Mouse (Mus musculus): ENCODE measurements around the gene Pskh1. TPM values are rescaled to one million over a fixed set of nuclear protein-coding genes. Genes with fewer than 3 reads are reported as not detected.
A peak's percentile ranks its signal among the peaks of the same experiment; 100 is the strongest.

Pskh1 gene
- polyA plus RNA-seq, 1 experiment from 2014 or later = 13.4 TPM

DNA sequence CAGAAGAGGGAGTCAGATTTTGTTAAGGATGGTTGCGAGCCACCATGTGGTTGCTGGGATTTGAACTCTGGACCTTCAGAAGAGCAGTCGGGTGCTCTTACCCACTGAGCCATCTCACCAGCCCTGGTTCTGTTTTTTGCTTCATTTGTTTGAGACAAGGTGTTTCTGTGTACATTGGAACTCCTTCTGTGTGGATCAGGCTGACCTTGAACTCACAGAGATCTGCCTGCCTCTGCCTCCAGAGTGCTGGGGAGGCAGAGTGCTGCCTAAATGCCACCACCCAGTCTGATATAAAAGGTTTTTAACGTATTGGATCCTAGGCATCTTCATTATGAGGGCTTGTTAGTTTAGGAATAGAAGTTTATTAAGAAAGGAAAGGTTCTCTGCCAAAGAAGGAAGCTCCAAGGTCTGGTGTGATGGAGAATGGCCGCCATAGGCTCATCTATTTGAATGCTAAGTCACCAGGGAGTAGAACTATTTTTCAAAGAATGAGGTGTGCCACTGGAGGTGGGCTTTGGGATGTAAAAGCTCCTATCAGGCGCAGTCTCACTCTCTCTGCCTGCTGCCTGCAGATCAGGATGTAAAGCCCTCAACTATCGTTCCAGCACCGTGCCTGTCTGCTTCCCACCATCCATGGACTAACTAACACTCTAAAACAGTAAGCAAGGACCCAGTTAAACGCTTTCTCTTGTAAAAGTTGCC, 70.9 kb downstream of the Pskh1 start:
- TF ChIP-seq EP300 (optimal IDR thresholded peaks at IDR 0.05) (no peak), CTCF (IDR thresholded peaks at IDR 0.05; ENCODE audit: low read depth) (no peak)
- Histone ChIP-seq H3K4me1 (replicated peaks; ENCODE audit: control insufficient read depth, insufficient read depth) (no peaks in the 10 kb centered on the region), H3K4me2 (replicated peaks; ENCODE audit: low read depth) (no peak overlapping the region), H3K9ac (ENCODE audit: low read length) (no peak overlapping the region), H3K27me3 (ENCODE audit: control insufficient read depth, insufficient read depth, low read length) (no peaks in the 10 kb centered on the region), H3K4me3 (ENCODE audit: low read depth, low read length) (no peak overlapping the region), H3K27ac (replicated peaks) (no peak overlapping the region), H3K9me3 (ENCODE audit: control insufficient read depth, low read length) (no peaks in the 10 kb centered on the region), H3K36me3 (ENCODE audit: control insufficient read depth, insufficient read depth, low read length) (no peaks in the 10 kb centered on the region)
- no peak for DNase-seq (ENCODE audit: low spot score)
- 79% methylated on average over 8 of the region's 8 CpGs for WGBS
- no peak for ATAC-seq (ENCODE audit: low FRiP score, low TSS enrichment)

GRCm38 (mm10) chr8:105975363-105975762, 75.1 kb downstream of the Pskh1 start:
- DNase-seq (ENCODE audit: low spot score) = no peak
- H3K4me1 ChIP-seq (replicated peaks; ENCODE audit: control insufficient read depth, insufficient read depth) = no peaks in the 10 kb centered on the region
- H3K27ac ChIP-seq (replicated peaks) = no peak overlapping the region
- no peaks in the 10 kb centered on the region for H3K27me3 ChIP-seq (ENCODE audit: control insufficient read depth, insufficient read depth, low read length)
- H3K36me3 ChIP-seq (ENCODE audit: control insufficient read depth, insufficient read depth, low read length) = no peaks in the 10 kb centered on the region
- 66% methylated on average over 7 of the region's 7 CpGs for WGBS
- H3K9ac ChIP-seq (ENCODE audit: low read length) = no peak overlapping the region
- H3K4me3 ChIP-seq (ENCODE audit: low read depth, low read length) = no peak overlapping the region
- no peaks in the 10 kb centered on the region for H3K9me3 ChIP-seq (ENCODE audit: control insufficient read depth, low read length)
- H3K4me2 ChIP-seq (replicated peaks; ENCODE audit: low read depth) = no peak overlapping the region
- ATAC-seq (ENCODE audit: low FRiP score, low TSS enrichment) = no peak
- TF ChIP-seq EP300 (optimal IDR thresholded peaks at IDR 0.05) = no peak
- TF ChIP-seq CTCF (IDR thresholded peaks at IDR 0.05; ENCODE audit: low read depth) = no peak

GRCm38 (mm10) chr8:105979325-105979724, 79.1 kb downstream of the Pskh1 start, which contains the start of gene Dpep3:
Gene Dpep3 (minus strand): TSS chr8:105979429.
- Histone ChIP-seq H3K36me3 (ENCODE audit: control insufficient read depth, insufficient read depth, low read length) (no peaks in the 10 kb centered on the region), H3K4me2 (replicated peaks; ENCODE audit: low read depth) (no peak within 1 kb of the TSS), H3K27me3 (ENCODE audit: control insufficient read depth, insufficient read depth, low read length) (no peaks in the 10 kb centered on the region), H3K9me3 (ENCODE audit: control insufficient read depth, low read length) (no peaks in the 10 kb centered on the region), H3K4me1 (replicated peaks; ENCODE audit: control insufficient read depth, insufficient read depth) (no peaks in the 10 kb centered on the region), H3K27ac (replicated peaks) (no peak within 1 kb of the TSS), H3K9ac (ENCODE audit: low read length) (no peak within 1 kb of the TSS), H3K4me3 (ENCODE audit: low read depth, low read length) (no peak within 1 kb of the TSS)
- no peak for ATAC-seq (ENCODE audit: low FRiP score, low TSS enrichment)
- TF ChIP-seq CTCF (IDR thresholded peaks at IDR 0.05; ENCODE audit: low read depth) = 0 out of 2 replicates have a peak, but pooled peaks have one; percentile 15
- no peak for TF ChIP-seq EP300 (optimal IDR thresholded peaks at IDR 0.05)
- WGBS = 90% methylated on average over 15 of the region's 15 CpGs
- no peak for DNase-seq (ENCODE audit: low spot score)

DNA sequence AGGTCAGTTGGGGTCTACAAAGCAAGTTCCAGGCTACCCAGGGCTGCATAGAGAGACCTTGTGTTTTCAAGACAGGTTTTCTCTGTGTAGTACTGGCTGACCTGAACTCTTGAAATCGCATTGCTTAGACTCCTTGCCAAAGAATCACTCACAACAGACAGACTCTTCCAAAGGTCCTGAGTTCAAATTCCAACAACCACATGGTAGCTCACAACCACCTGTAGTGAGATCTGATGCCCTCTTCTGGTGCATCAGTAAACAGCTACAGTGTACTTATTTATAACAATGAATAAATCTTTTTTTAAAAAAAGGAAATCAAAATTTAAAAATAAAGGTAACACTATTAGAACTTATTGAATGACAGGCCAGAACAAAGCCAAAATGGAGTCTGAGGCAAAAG, 80.9 kb downstream of the Pskh1 start:
- WGBS = 86% methylated on average over 1 of the region's 1 CpGs
- ATAC-seq (ENCODE audit: low FRiP score, low TSS enrichment) (no peak), DNase-seq (ENCODE audit: low spot score) (no peak)
- Histone ChIP-seq H3K9me3 (ENCODE audit: control insufficient read depth, low read length) (no peaks in the 10 kb centered on the region), H3K36me3 (ENCODE audit: control insufficient read depth, insufficient read depth, low read length) (no peaks in the 10 kb centered on the region), H3K9ac (ENCODE audit: low read length) (no peak overlapping the region), H3K27ac (replicated peaks) (no peak overlapping the region), H3K27me3 (ENCODE audit: control insufficient read depth, insufficient read depth, low read length) (no peaks in the 10 kb centered on the region), H3K4me1 (replicated peaks; ENCODE audit: control insufficient read depth, insufficient read depth) (no peaks in the 10 kb centered on the region), H3K4me2 (replicated peaks; ENCODE audit: low read depth) (no peak overlapping the region), H3K4me3 (ENCODE audit: low read depth, low read length) (no peak overlapping the region)
- TF ChIP-seq EP300 (optimal IDR thresholded peaks at IDR 0.05) (no peak), CTCF (IDR thresholded peaks at IDR 0.05; ENCODE audit: low read depth) (peak; percentile 24; the same call in 1 of the 2 replicates)

Small RNAs within 50 kb of the gene (microRNA-seq; reads per million reads assigned to microRNA genes)
- not detected for gene Mir7074

Other genes starting within 250 kb of the Pskh1 start
- 0.58 and 0.61 TPM in 2 replicates for gene Carmil2, start 214.2 kb upstream of the Pskh1 start, polyA plus RNA-seq (2015; fragmentation: Nextera tagmentation; extraction: Ambion mirVana)
- gene Acd, start 199.3 kb upstream of the Pskh1 start, polyA plus RNA-seq (2015; fragmentation: Nextera tagmentation; extraction: Ambion mirVana) = 26.7 and 30.7 TPM in 2 replicates
- gene Pard6a, start 199.3 kb upstream of the Pskh1 start, polyA plus RNA-seq (2015; fragmentation: Nextera tagmentation; extraction: Ambion mirVana) = 12.4 and 13.0 TPM in 2 replicates
- gene 4933405L10Rik, start 192.8 kb upstream of the Pskh1 start, polyA plus RNA-seq (2015; fragmentation: Nextera tagmentation; extraction: Ambion mirVana) = 0.08 and 0.13 TPM in 2 replicates
- gene Enkd1, start 192.2 kb upstream of the Pskh1 start, polyA plus RNA-seq (2015; fragmentation: Nextera tagmentation; extraction: Ambion mirVana) = 5.4 and 5.8 TPM in 2 replicates
- gene Gfod2, start 141.8 kb upstream of the Pskh1 start, polyA plus RNA-seq (2015; fragmentation: Nextera tagmentation; extraction: Ambion mirVana) = 14.5 and 16.9 TPM in 2 replicates
- 7.1 TPM in 2 replicates for gene Ranbp10, start 73.1 kb upstream of the Pskh1 start, polyA plus RNA-seq (2015; fragmentation: Nextera tagmentation; extraction: Ambion mirVana)
- not detected in 2 replicates for gene Tsnaxip1, start 72.7 kb upstream of the Pskh1 start, polyA plus RNA-seq (2015; fragmentation: Nextera tagmentation; extraction: Ambion mirVana)
- 14.2 and 15.1 TPM in 2 replicates for gene Cenpt, start 47.2 kb upstream of the Pskh1 start, polyA plus RNA-seq (2015; fragmentation: Nextera tagmentation; extraction: Ambion mirVana)
- 36.8 and 37.8 TPM in 2 replicates for gene Thap11, start 45.3 kb upstream of the Pskh1 start, polyA plus RNA-seq (2015; fragmentation: Nextera tagmentation; extraction: Ambion mirVana)
- 83.5 and 103 TPM in 2 replicates for gene Nutf2, start 39.9 kb upstream of the Pskh1 start, polyA plus RNA-seq (2015; fragmentation: Nextera tagmentation; extraction: Ambion mirVana)
- gene Edc4, start 19.6 kb upstream of the Pskh1 start, polyA plus RNA-seq (2015; fragmentation: Nextera tagmentation; extraction: Ambion mirVana) = 13.7 and 14.8 TPM in 2 replicates
- 0.40 TPM in 1 of 2 replicates, not detected in the other for gene Nrn1l, start 6.9 kb upstream of the Pskh1 start, polyA plus RNA-seq (2015; fragmentation: Nextera tagmentation; extraction: Ambion mirVana)
- 0.22 and 0.85 TPM in 2 replicates for gene Ctrl, start 33.4 kb downstream of the Pskh1 start, polyA plus RNA-seq (2015; fragmentation: Nextera tagmentation; extraction: Ambion mirVana)
- gene Psmb10, start 38.0 kb downstream of the Pskh1 start, polyA plus RNA-seq (2015; fragmentation: Nextera tagmentation; extraction: Ambion mirVana) = 65.9 and 68.0 TPM in 2 replicates
- 0.75 and 0.77 TPM in 2 replicates for gene Lcat, start 42.9 kb downstream of the Pskh1 start, polyA plus RNA-seq (2015; fragmentation: Nextera tagmentation; extraction: Ambion mirVana)
- gene Slc12a4, start 65.7 kb downstream of the Pskh1 start, polyA plus RNA-seq (2015; fragmentation: Nextera tagmentation; extraction: Ambion mirVana) = 12.8 and 14.1 TPM in 2 replicates
- gene Dpep3, start 79.0 kb downstream of the Pskh1 start, polyA plus RNA-seq (2015; fragmentation: Nextera tagmentation; extraction: Ambion mirVana) = not detected in 2 replicates
- gene Dus2, start 90.9 kb downstream of the Pskh1 start, polyA plus RNA-seq (2015; fragmentation: Nextera tagmentation; extraction: Ambion mirVana) = 8.1 and 8.3 TPM in 2 replicates
- not detected in 2 replicates for gene Dpep2nb, start 105.5 kb downstream of the Pskh1 start, polyA plus RNA-seq (2015; fragmentation: Nextera tagmentation; extraction: Ambion mirVana)
- gene Ddx28, start 111.4 kb downstream of the Pskh1 start, polyA plus RNA-seq (2015; fragmentation: Nextera tagmentation; extraction: Ambion mirVana) = 9.2 and 10.0 TPM in 2 replicates
- gene Nfatc3, start 158.4 kb downstream of the Pskh1 start, polyA plus RNA-seq (2015; fragmentation: Nextera tagmentation; extraction: Ambion mirVana) = 2.5 TPM in 2 replicates
- 38.9 and 48.0 TPM in 2 replicates for gene Esrp2, start 236.5 kb downstream of the Pskh1 start, polyA plus RNA-seq (2015; fragmentation: Nextera tagmentation; extraction: Ambion mirVana)
- gene Pla2g15, start 250.0 kb downstream of the Pskh1 start, polyA plus RNA-seq (2015; fragmentation: Nextera tagmentation; extraction: Ambion mirVana) = 5.6 and 5.7 TPM in 2 replicates